Mouse (Mus musculus) lung, adult 2 months (tissue): ENCODE data around the gene Sema4d. TPM values are rescaled to one million over a fixed set of nuclear protein-coding genes. Genes with fewer than 3 reads are reported as not detected.
"Not testable (repeated sequence)": the region's sequence is repeated elsewhere in the genome, so short reads cannot be mapped to it uniquely, and the experiment has no call there.

ENCODE experiments used
- DNase-seq: peaks from one replicate; pipeline ENCODE4 v3.0.0; 2022
- H3K4me1 ChIP-seq: fragments of 200-500 bp; 2 replicates; pipeline ENCODE4 v1.6.1; 2011; ENCODE audit warnings: low read length; ENCODE audit not compliant: control insufficient read depth, insufficient read depth
- H3K4me3 ChIP-seq: fragments of 200-500 bp; replicated peaks from 2 replicates; pipeline ENCODE3; 2011; ENCODE audit warnings: low read depth, mild to moderate bottlenecking, control low read depth, low read length; ENCODE audit errors: extremely low read depth
- CTCF ChIP-seq: fragments of 200-500 bp; IDR thresholded peaks from 2 replicates; pipeline ENCODE4 v1.5.1; 2011; ENCODE audit warnings: mild to moderate bottlenecking, low read length, control low read depth; ENCODE audit not compliant: insufficient read depth
- POLR2A ChIP-seq: fragments of 200-500 bp; IDR thresholded peaks from 2 replicates; pipeline ENCODE4 v1.6.1; 2011; ENCODE audit warnings: low read depth, mild to moderate bottlenecking, control low read depth, low read length, borderline replicate concordance; ENCODE audit errors: extremely low read depth
- WGBS: fragments of 180-500 bp; shearing (Covaris S2); methylation state at CpG from one replicate; pipeline ENCODE4 v1.1.7; 2018; 5-methylcytosine and 5-hydroxymethylcytosine counted together
- polyA plus RNA-seq: library from polyadenylated mRNA; depleted of rRNA; stranded (reverse); fragments of >200 nt; gene quantifications from 2 replicates; pipeline ENCODE4 v1.2.3, GENCODE M21; 2012; rRNA removed

Sema4d gene
- 15.0 and 23.3 TPM in 2 replicates for polyA plus RNA-seq

DNA sequence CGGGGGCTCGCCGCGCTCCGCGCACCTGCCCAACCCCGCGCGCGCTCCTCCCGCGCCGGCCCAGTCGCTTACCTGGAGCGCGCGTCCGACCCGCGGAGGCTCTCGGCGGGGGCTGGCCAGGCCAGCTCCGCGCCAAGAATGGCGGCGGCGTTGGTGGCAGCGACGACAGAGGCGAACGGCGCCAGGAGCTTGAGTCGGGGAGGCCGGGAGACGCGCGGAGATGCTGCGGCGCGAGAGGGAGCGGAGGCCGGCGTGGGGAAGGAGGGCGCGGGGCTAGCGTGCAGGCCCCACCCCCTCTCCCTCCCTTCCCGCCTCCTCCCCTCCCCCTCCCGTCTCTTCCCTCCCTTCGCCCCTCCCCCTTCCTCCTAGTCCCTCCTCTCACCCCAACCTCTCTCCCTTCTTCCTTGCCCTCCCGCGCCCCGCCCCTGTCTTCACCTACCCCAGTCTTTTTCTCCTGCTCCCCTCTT is at the start of gene Sema4d:
Gene Sema4d, minus strand, starts transcription at position 323 of the 467 bp plus-strand sequence.
- TF ChIP-seq POLR2A (no peak), CTCF (no peak)
- Histone ChIP-seq H3K4me3 (peak within 1 kb of the TSS; percentile 53), H3K4me1 (no peaks in the 10 kb centered on the region)
- WGBS: 3% methylated on average over 47 of the region's 52 CpGs
- peak; percentile 31 for DNase-seq

GRCm38 (mm10) chr13:51843298-51843697 is 49.8 kb upstream of the Sema4d start:
- TF ChIP-seq CTCF: no peak
- no peak for TF ChIP-seq POLR2A
- DNase-seq: no peak
- WGBS: 74% methylated on average over 4 of the region's 4 CpGs
- no peak overlapping the region for H3K4me3 ChIP-seq
- H3K4me1 ChIP-seq: 0 out of 2 replicates have a peak, but pooled peaks cover 3% of the 10 kb centered on the region

DNA sequence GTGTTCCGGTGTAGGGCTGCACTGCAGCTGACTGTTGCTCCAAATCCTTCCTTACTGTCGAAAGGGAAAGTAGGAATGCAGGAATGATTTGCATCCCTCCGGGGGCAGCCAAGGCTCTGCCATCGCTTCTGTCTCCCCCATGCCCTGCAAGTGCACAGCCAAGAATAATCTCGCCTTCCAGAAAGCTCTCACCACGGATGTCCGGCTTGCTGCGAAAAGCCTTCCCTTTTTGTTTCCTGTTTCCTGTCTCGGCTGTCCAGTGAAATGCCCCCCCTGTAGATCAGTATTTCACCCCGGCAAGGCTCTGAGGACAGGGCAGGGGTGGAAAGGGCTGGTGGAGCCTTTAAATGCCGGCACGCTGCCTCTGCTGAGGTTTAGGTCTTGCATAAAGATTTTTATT is 49.2 kb upstream of the Sema4d start:
- no peak for TF ChIP-seq CTCF
- TF ChIP-seq POLR2A: no peak
- Histone ChIP-seq H3K4me3 (no peak overlapping the region), H3K4me1 (0 out of 2 replicates have a peak, but pooled peaks cover 3% of the 10 kb centered on the region)
- WGBS: 16% methylated on average over 12 of the region's 12 CpGs
- DNase-seq: no peak

- DNase-seq: no peak
- WGBS: 39% methylated on average over 5 of the region's 5 CpGs
- Histone ChIP-seq H3K4me1 (0 out of 2 replicates have a peak, but pooled peaks cover 3% of the 10 kb centered on the region), H3K4me3 (no peak overlapping the region)
- no peak for TF ChIP-seq CTCF
- no peak for TF ChIP-seq POLR2A
Measured at GRCm38 (mm10) chr13:51842191-51842590, 48.6 kb upstream of the Sema4d start.

DNA sequence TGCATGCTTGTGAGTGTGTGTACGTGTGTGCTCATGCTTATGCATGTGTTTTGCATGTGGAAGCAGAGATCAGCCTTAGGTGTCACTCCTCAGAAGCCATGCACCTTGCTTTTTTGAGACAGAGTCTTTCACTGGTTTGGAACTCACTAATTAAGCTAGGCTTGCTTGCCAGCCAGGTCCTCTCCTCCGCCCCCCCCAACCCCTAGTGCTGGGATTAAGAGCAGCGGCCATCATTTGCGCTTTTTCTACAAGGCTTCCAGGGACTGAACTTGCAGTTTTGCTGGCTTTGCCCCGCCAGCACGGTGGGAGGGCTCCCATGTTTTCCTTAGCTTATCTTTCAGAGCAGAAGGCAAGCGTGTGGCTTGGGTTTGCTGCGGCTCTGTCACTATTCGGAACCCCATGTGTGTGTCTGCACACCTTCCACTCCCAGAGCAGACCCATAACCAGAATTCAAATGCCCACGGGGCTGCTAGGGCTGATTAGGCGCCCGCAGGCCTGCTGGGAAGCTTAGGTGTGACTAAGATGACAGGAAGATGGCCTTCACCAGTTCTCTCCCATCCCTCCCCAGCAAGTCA is 48.1 kb upstream of the Sema4d start:
- TF ChIP-seq CTCF (no peak), POLR2A (no peak)
- WGBS: 60% methylated on average over 12 of the region's 12 CpGs
- no peak for DNase-seq
- no peak overlapping the region for H3K4me3 ChIP-seq
- H3K4me1 ChIP-seq: 0 out of 2 replicates have a peak, but pooled peaks cover 3% of the 10 kb centered on the region

DNA sequence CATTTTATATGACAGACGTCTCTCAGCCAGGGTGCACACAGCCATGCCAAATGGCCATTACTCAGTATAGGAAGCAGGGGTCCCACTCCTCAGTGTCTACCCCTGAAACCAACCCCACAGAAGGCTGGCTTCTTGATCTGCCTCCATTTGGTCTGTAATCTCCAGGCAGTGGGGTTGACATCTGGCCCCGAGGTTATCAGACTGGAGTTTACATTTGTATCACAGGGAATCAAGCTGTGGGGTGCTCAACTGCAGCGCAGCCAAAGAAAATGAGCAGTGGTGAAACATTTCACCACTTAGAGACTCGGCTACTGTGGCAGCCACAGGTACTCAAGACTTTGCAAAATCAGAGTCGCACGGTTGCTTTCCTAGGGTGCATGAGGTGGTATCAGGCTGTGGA is 47.2 kb upstream of the Sema4d start:
- H3K4me1 ChIP-seq: 0 out of 2 replicates have a peak, but pooled peaks cover 3% of the 10 kb centered on the region
- no peak for TF ChIP-seq POLR2A
- no peak for TF ChIP-seq CTCF
- no peak overlapping the region for H3K4me3 ChIP-seq
- DNase-seq: no peak
- WGBS: 60% methylated on average over 6 of the region's 6 CpGs

DNA sequence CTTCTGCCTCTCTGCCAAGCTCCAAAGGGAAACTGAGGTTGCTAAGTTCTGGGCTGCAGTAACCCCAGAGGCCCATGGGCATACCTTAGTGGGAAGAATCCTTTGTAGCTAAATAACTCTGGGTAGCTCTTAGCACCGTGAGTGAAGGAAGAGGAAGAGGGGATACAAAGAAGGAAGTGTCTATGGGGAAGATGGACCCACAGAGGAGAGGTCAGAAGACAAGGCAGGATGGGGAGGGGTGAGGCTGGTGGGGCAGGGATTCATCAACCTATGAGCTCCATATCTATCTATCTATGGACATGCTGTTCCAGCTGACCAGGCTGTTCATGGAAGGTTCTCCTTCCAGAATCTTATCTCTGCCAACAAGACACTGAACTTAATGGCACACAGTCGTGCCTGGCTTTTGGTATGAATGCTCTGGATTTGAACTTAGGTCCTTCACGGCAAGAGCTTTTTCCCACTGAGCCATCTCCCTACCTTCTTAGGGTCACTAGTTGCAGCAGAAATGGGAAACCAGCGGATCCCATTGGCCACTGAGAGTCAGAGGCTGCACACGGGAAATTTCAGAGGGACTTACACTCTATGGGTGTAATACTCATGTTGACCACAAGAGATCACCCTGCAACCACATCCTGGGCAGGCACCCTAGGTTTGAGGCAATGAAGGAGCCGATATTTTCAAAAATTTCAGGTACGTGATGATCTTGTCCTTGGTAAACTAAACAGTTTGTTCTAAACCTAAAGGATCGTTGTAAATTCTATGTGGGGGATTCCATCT is 45.9 kb upstream of the Sema4d start:
- 10% methylated on average over 8 of the region's 8 CpGs for WGBS
- DNase-seq: peak; percentile 24
- TF ChIP-seq POLR2A (no peak), CTCF (peak; percentile 70)
- Histone ChIP-seq H3K4me3 (no peak overlapping the region), H3K4me1 (0 out of 2 replicates have a peak, but pooled peaks cover 3% of the 10 kb centered on the region)

DNA sequence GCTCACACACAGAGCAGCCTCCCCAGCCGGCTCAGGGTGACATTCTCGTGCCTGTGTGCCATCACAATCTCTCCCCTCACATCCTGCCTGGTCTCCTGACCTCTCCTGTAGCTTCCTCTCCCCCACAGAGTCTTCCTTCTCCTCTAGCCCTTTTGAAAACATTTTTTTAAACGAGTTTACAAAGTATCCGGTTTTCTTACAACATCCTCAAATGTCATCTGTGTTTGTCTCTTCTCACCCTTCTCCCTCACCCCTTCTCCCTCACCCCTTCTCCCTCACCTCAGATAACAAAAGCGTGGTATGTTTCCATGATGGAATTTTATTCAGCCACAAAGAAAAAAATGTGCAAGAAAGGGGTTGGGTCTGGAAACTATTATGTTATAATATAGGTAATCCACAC is 43.9 kb upstream of the Sema4d start:
- Histone ChIP-seq H3K4me1 (no peaks in the 10 kb centered on the region), H3K4me3 (no peak overlapping the region)
- TF ChIP-seq POLR2A (no peak), CTCF (no peak)
- DNase-seq: no peak
- WGBS: 15% methylated on average over 5 of the region's 5 CpGs

- H3K4me1 ChIP-seq, DNase-seq, H3K4me3 ChIP-seq: not testable (repeated sequence)
- WGBS: 83% methylated on average over 4 of the region's 4 CpGs
Measured at GRCm38 (mm10) chr13:51835208-51835607, 41.7 kb upstream of the Sema4d start.

DNA sequence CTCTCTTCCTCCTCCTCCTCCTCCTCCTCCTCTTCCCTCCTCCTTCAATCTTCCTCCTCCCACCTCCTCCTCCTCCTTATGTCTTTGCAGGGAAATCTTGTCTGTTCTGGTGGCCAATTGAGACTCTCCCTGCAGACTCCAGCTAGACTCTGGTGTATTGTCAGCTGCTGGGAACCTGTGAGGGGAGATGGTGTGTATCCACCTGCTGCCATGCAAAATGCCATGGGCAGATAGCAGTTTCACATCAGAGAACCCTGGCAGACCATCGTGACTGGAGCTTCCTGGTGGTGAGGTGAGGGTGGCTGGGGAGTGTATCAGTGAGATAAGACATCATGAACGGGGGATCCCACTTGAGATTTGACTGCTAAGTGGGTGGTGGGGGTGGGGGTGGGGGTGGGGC is 41.0 kb upstream of the Sema4d start:
- TF ChIP-seq POLR2A (no peak), CTCF (no peak)
- DNase-seq: no peak
- Histone ChIP-seq H3K4me3 (no peak overlapping the region), H3K4me1 (no peaks in the 10 kb centered on the region)
- WGBS: 35% methylated on average over 2 of the region's 2 CpGs

- not testable (repeated sequence) for H3K4me1 ChIP-seq, DNase-seq, H3K4me3 ChIP-seq
- 60% methylated on average over 8 of the region's 8 CpGs for WGBS
Measured at GRCm38 (mm10) chr13:51834024-51834423, 40.5 kb upstream of the Sema4d start.
